Mouse (Mus musculus): ENCODE results near the gene Atp6v0b. TPM values are rescaled to one million over a fixed set of nuclear protein-coding genes. Genes with fewer than 3 reads are reported as not detected.
A peak's percentile ranks its signal among the peaks of the same experiment; 100 is the strongest.

Gene Atp6v0b
- polyA plus RNA-seq, 1 experiment from 2014 or later = 224 TPM

DNA sequence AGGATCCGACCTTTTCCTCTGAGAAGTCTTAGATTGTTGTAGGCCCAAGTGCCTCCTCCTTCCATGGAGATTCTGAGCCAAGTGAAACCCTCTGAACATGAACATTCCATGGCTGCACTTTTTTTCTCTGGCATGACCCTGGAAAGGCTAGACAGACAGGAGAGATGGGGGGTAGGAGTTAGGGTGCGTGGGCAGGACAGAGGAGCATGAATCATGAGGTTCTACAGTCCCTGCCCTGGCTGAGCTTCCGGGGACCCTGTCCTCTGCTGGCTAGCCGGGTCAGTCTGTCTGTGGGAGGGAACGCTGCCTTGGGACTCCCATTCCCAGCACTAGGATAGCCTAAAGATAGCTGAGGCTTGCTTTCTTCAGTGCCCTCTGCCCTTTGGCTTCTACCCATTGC, 42.7 kb downstream of the Atp6v0b start:
- ATAC-seq (ENCODE audit: insufficient read depth, low FRiP score) = no peak
- WGBS = 81% methylated on average over 5 of the region's 5 CpGs
- H3K4me1 ChIP-seq (ENCODE audit: control insufficient read depth, insufficient read depth, low read length) = peaks cover 18% of the 10 kb centered on the region
- no peaks in the 10 kb centered on the region for H3K9me3 ChIP-seq (replicated peaks; ENCODE audit: control insufficient read depth, low read length)
- no peaks in the 10 kb centered on the region for H3K27me3 ChIP-seq (ENCODE audit: control insufficient read depth, insufficient read depth, low read length)
- no peak overlapping the region for H3K9ac ChIP-seq (ENCODE audit: low read length)
- H3K4me2 ChIP-seq (ENCODE audit: low read depth, low read length) = no peak overlapping the region
- H3K4me3 ChIP-seq (replicated peaks; ENCODE audit: low read length) = no peak overlapping the region
- no peak overlapping the region for H3K27ac ChIP-seq (ENCODE audit: low read length)
- no peaks in the 10 kb centered on the region for H3K36me3 ChIP-seq (ENCODE audit: control insufficient read depth, insufficient read depth, low read length)

DNA sequence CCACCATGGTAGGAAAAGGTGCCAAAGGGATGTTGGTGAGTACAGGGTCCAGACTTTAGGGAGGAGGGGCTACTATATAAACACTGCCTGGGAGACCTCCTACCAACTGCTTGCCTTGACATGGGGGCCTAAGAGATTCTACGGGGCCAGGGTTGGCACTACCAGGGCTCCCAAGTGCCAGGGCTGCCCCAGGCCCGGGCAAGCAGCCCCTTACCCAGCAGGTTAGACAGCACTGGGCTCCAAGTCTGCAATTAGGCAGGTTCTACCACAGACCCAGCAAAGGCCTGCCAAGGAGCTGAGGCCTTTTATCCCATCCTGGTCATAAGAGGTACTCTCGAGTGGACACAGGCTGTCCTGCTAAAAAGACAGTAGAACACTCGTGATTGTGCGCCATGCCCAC, 44.0 kb downstream of the Atp6v0b start:
- no peak for ATAC-seq (ENCODE audit: insufficient read depth, low FRiP score)
- H3K27ac ChIP-seq (ENCODE audit: low read length) = no peak overlapping the region
- no peaks in the 10 kb centered on the region for H3K36me3 ChIP-seq (ENCODE audit: control insufficient read depth, insufficient read depth, low read length)
- H3K27me3 ChIP-seq (ENCODE audit: control insufficient read depth, insufficient read depth, low read length) = no peaks in the 10 kb centered on the region
- H3K9me3 ChIP-seq (replicated peaks; ENCODE audit: control insufficient read depth, low read length) = no peaks in the 10 kb centered on the region
- no peak overlapping the region for H3K4me2 ChIP-seq (ENCODE audit: low read depth, low read length)
- 89% methylated on average over 5 of the region's 5 CpGs for WGBS
- no peak overlapping the region for H3K4me3 ChIP-seq (replicated peaks; ENCODE audit: low read length)
- H3K4me1 ChIP-seq (ENCODE audit: control insufficient read depth, insufficient read depth, low read length) = peaks cover 18% of the 10 kb centered on the region
- no peak overlapping the region for H3K9ac ChIP-seq (ENCODE audit: low read length)

DNA sequence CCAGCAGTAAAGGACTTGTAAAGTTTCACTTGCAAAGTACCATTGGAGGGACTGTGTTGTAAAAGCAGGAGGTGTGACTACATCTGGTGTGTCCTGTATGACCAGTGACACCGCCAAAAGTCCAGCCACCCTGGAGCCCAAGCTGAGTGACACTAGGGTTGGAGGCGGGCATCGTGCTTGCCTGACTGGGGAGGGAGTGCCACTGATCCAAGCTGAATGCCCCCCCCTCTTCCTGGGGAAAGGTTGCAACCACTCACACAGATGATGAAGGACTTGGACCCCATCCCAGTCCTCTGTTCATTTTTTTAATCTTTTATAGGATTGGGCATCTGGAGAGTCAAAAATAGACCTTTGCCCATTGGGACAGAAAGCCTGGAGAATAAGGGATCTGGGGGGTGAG, 45.6 kb downstream of the Atp6v0b start:
- ATAC-seq (ENCODE audit: insufficient read depth, low FRiP score) = no peak
- H3K9me3 ChIP-seq (replicated peaks; ENCODE audit: control insufficient read depth, low read length) = no peaks in the 10 kb centered on the region
- H3K27me3 ChIP-seq (ENCODE audit: control insufficient read depth, insufficient read depth, low read length) = no peaks in the 10 kb centered on the region
- peaks cover 25% of the 10 kb centered on the region for H3K4me1 ChIP-seq (ENCODE audit: control insufficient read depth, insufficient read depth, low read length)
- no peak overlapping the region for H3K27ac ChIP-seq (ENCODE audit: low read length)
- no peak overlapping the region for H3K4me2 ChIP-seq (ENCODE audit: low read depth, low read length)
- H3K9ac ChIP-seq (ENCODE audit: low read length) = no peak overlapping the region
- 67% methylated on average over 3 of the region's 3 CpGs for WGBS
- H3K36me3 ChIP-seq (ENCODE audit: control insufficient read depth, insufficient read depth, low read length) = no peaks in the 10 kb centered on the region
- H3K4me3 ChIP-seq (replicated peaks; ENCODE audit: low read length) = no peak overlapping the region

DNA sequence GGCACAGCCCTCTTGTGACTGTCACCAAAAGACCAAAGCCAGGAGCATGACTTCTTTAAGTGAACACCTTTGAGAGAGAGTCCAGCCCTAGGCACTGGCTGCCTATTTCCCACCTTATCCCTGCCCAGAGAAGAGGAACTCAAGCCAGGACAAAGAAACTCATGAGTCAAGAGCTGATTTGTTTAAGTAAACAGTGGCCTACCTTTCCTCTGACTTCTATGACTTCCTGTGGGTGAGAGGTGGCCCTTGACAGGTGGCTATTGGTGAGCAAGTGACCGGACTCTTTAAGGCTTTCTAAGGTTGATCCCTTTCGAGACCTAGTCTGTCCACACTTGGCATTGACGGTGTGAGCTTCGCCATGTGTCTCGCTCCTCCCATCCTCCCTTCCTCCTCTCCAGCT, 46.3 kb downstream of the Atp6v0b start:
- H3K4me3 ChIP-seq (replicated peaks; ENCODE audit: low read length) = no peak overlapping the region
- H3K27ac ChIP-seq (ENCODE audit: low read length) = peak overlapping the region; percentile 49
- H3K9ac ChIP-seq (ENCODE audit: low read length) = no peak overlapping the region
- H3K27me3 ChIP-seq (ENCODE audit: control insufficient read depth, insufficient read depth, low read length) = no peaks in the 10 kb centered on the region
- H3K4me1 ChIP-seq (ENCODE audit: control insufficient read depth, insufficient read depth, low read length) = peaks cover 25% of the 10 kb centered on the region
- no peaks in the 10 kb centered on the region for H3K9me3 ChIP-seq (replicated peaks; ENCODE audit: control insufficient read depth, low read length)
- no peak for ATAC-seq (ENCODE audit: insufficient read depth, low FRiP score)
- 86% methylated on average over 5 of the region's 5 CpGs for WGBS
- no peaks in the 10 kb centered on the region for H3K36me3 ChIP-seq (ENCODE audit: control insufficient read depth, insufficient read depth, low read length)
- H3K4me2 ChIP-seq (ENCODE audit: low read depth, low read length) = no peak overlapping the region

DNA sequence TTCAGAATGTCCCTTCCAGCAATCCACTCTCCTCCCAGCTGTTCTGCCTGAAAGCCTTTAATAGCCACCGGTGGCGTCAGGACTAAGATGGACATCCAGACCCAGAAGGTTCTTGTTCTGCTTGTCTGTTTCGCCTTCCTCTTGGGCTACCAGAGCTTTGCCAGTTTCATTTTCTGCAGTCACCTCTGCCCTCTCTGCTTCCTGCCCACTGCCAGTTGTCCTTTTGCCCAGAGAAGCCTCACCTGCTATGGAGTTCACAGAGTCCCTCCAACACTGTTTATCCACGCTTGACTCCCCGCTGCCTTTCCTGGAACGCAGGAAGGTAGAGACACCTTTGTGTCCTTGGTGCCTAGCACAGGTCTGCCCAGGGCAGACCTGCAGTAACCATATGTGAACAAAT, 47.8 kb downstream of the Atp6v0b start:
- Histone ChIP-seq H3K9me3 (replicated peaks; ENCODE audit: control insufficient read depth, low read length) (no peaks in the 10 kb centered on the region), H3K36me3 (ENCODE audit: control insufficient read depth, insufficient read depth, low read length) (no peaks in the 10 kb centered on the region), H3K4me2 (ENCODE audit: low read depth, low read length) (no peak overlapping the region), H3K9ac (ENCODE audit: low read length) (no peak overlapping the region), H3K4me3 (replicated peaks; ENCODE audit: low read length) (no peak overlapping the region), H3K4me1 (ENCODE audit: control insufficient read depth, insufficient read depth, low read length) (peaks cover 33% of the 10 kb centered on the region), H3K27ac (ENCODE audit: low read length) (no peak overlapping the region; the same call in 1 of the 2 replicates), H3K27me3 (ENCODE audit: control insufficient read depth, insufficient read depth, low read length) (no peaks in the 10 kb centered on the region)
- 74% methylated on average over 6 of the region's 6 CpGs for WGBS
- ATAC-seq (ENCODE audit: insufficient read depth, low FRiP score) = no peak

DNA sequence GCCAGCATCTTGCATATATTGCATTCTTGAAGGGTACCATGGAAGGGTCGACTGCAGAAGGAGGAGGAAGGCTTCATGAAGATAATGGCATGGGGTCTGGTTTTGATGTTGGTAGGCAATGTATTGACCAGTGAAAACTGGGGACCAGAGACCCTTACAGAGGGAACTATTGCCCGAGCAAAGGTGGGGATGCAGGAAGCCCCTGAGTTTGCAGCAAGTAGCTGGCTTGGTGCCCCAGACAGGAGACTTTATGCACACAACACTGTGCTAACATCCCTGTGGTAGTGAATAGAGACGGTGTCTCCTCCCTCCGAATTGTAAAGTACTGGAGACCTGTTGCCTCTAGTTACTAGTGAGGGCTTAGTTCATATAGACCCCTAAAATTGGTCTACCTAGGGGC, 49.9 kb downstream of the Atp6v0b start:
- Histone ChIP-seq H3K36me3 (ENCODE audit: control insufficient read depth, insufficient read depth, low read length) (no peaks in the 10 kb centered on the region), H3K4me1 (ENCODE audit: control insufficient read depth, insufficient read depth, low read length) (peaks cover 39% of the 10 kb centered on the region), H3K9ac (ENCODE audit: low read length) (no peak overlapping the region), H3K27me3 (ENCODE audit: control insufficient read depth, insufficient read depth, low read length) (no peaks in the 10 kb centered on the region), H3K9me3 (replicated peaks; ENCODE audit: control insufficient read depth, low read length) (no peaks in the 10 kb centered on the region), H3K4me3 (replicated peaks; ENCODE audit: low read length) (no peak overlapping the region), H3K27ac (ENCODE audit: low read length) (no peak overlapping the region), H3K4me2 (ENCODE audit: low read depth, low read length) (0 out of 2 replicates have a peak overlapping the region, but pooled peaks have one; percentile 83)
- WGBS = 71% methylated on average over 4 of the region's 4 CpGs
- no peak for ATAC-seq (ENCODE audit: insufficient read depth, low FRiP score)

DNA sequence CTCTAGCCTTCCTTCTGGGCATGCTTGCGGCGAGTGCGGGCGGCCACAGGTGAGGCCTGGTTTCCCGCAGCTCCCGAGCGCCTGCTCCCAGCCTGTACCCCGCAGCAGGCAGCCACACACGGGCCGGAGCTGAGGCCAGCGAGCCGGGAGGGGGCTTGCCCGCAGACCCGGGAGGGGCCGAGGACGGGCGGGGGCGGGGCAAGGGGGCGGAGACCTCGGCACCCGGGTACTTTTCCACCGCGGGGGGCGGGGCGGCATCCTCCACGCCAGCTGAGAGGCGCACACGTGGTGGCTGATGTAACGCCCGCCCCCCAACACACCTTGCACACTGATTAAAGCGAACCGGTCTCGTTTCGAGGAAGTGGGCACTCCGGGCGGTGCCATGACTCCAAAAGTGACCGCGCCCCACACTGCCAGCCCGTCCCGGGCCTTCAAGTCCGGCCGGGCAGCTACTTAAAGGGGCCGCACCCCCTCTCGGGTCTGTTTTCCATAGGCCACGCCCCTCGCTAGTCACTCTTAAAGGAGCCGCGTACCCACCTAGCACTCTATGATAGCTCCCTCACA, 50.8 kb downstream of the Atp6v0b start:
- no peaks in the 10 kb centered on the region for H3K9me3 ChIP-seq (replicated peaks; ENCODE audit: control insufficient read depth, low read length)
- H3K27ac ChIP-seq (ENCODE audit: low read length) = peak overlapping the region; percentile 88
- H3K4me3 ChIP-seq (replicated peaks; ENCODE audit: low read length) = peak overlapping the region; percentile 77
- H3K9ac ChIP-seq (ENCODE audit: low read length) = peak overlapping the region; percentile 85
- WGBS = under 1% methylated on average over 47 of the region's 48 CpGs
- no peaks in the 10 kb centered on the region for H3K27me3 ChIP-seq (ENCODE audit: control insufficient read depth, insufficient read depth, low read length)
- no peaks in the 10 kb centered on the region for H3K36me3 ChIP-seq (ENCODE audit: control insufficient read depth, insufficient read depth, low read length)
- peak; percentile 89 for ATAC-seq (ENCODE audit: insufficient read depth, low FRiP score)
- peaks cover 43% of the 10 kb centered on the region for H3K4me1 ChIP-seq (ENCODE audit: control insufficient read depth, insufficient read depth, low read length)
- H3K4me2 ChIP-seq (ENCODE audit: low read depth, low read length) = peak overlapping the region; percentile 83

DNA sequence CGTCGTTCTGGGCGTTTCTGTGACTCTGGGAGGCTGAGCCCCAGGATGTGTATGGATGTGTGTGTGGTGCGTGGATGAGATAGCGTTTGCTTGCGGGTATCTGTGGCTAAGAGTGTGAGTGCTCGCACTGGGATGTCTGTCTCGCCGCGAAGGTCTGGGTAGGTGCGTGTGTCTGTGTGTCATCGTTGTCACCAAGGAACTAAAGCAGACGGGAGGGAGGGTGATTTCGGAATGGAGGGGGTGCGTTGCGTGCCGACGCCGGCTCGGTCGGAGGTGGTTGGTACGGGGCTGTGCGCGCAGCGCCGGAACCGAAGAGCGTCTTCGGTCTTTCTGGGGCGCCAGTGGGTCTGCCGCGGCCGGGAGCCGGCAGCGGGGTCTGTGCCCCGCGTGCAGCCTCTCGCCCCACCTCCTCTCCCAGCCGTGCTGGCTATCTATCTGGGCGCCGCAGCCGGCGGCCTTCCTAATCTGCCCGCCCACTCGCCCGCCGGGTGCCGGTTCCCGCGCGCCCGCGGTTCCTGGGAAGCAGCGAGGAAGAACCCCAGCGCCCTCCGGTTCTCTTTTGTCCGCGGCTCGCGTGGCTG, 51.5 kb downstream of the Atp6v0b start:
- peak overlapping the region; percentile 85 for H3K9ac ChIP-seq (ENCODE audit: low read length)
- peak; percentile 9; the same call in 1 of the 2 replicates for ATAC-seq (ENCODE audit: insufficient read depth, low FRiP score)
- peaks cover 43% of the 10 kb centered on the region for H3K4me1 ChIP-seq (ENCODE audit: control insufficient read depth, insufficient read depth, low read length)
- H3K27me3 ChIP-seq (ENCODE audit: control insufficient read depth, insufficient read depth, low read length) = no peaks in the 10 kb centered on the region
- H3K4me3 ChIP-seq (replicated peaks; ENCODE audit: low read length) = peak overlapping the region; percentile 77
- H3K27ac ChIP-seq (ENCODE audit: low read length) = peak overlapping the region; percentile 88
- no peaks in the 10 kb centered on the region for H3K36me3 ChIP-seq (ENCODE audit: control insufficient read depth, insufficient read depth, low read length)
- H3K4me2 ChIP-seq (ENCODE audit: low read depth, low read length) = peak overlapping the region; percentile 83
- WGBS = under 1% methylated on average over 54 of the region's 60 CpGs
- no peaks in the 10 kb centered on the region for H3K9me3 ChIP-seq (replicated peaks; ENCODE audit: control insufficient read depth, low read length)

DNA sequence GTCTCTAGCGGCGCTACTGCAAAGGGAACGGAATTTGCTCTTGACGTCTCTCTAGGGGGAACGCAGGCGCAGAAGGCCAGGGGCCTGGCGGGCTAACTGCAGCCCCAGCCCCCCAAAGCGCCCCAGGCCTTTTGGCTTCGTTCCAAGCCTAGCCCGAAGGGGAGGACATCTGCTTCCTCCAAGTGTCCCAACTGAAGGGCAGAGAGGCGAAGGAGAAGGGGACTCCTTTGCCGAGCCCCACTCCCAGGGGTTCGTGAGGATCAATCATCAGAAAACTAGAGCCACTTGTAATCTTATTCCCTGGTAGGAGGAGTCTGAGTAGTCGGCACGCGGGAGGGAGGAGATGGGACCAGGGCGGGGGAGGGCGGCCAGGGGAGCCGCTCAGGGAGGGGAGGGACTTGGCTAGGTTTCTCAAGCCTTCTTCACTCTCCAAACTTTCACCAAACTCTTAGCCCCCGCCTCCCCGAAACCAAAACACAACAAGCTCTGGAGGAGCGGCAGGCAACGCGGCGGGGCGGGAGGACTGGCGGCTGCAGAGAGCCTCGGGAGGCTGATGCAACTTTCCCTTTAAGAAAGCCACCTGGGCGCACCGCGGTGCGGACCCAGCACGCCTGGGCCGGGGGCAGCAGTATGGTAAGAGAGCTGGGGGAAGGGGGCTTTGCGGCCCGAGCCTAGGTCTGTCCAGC, 52.1 kb downstream of the Atp6v0b start:
- H3K4me2 ChIP-seq (ENCODE audit: low read depth, low read length) = peak overlapping the region; percentile 83
- no peaks in the 10 kb centered on the region for H3K36me3 ChIP-seq (ENCODE audit: control insufficient read depth, insufficient read depth, low read length)
- 2% methylated on average over 36 of the region's 36 CpGs for WGBS
- peak overlapping the region; percentile 85 for H3K9ac ChIP-seq (ENCODE audit: low read length)
- H3K9me3 ChIP-seq (replicated peaks; ENCODE audit: control insufficient read depth, low read length) = no peaks in the 10 kb centered on the region
- H3K4me1 ChIP-seq (ENCODE audit: control insufficient read depth, insufficient read depth, low read length) = peaks cover 43% of the 10 kb centered on the region
- H3K27me3 ChIP-seq (ENCODE audit: control insufficient read depth, insufficient read depth, low read length) = no peaks in the 10 kb centered on the region
- peak; percentile 58 for ATAC-seq (ENCODE audit: insufficient read depth, low FRiP score)
- H3K27ac ChIP-seq (ENCODE audit: low read length) = peak overlapping the region; percentile 88
- H3K4me3 ChIP-seq (replicated peaks; ENCODE audit: low read length) = peak overlapping the region; percentile 77

Measured in stomach, embryonic 16.5 days (tissue).